Comparison of ENCODE assay signal across 1 mouse cellular context in genomic region chr15:79768302-79768701, GRCm38 (mm10).
TF ChIP-seq lines count a peak whose summit lies in the region.

No protein-coding gene starts in this region.

TF ChIP-seq in CH12.LX, 34 proteins besides CTCF, POLR2A, EP300 and RAD21:
- TF ChIP-seq MAX (IDR thresholded peaks at IDR 0.05; ENCODE audit: low read length) (no peak), HCFC1 (IDR thresholded peaks at IDR 0.05; ENCODE audit: low read depth, low read length) (no peak)
